Mouse (Mus musculus): ENCODE results near the gene Lcn5. TPM values are rescaled to one million over a fixed set of nuclear protein-coding genes. Genes with fewer than 3 reads are reported as not detected.

The Lcn5 gene
- polyA plus RNA-seq (2012; rRNA removed), result not detected in 2 replicates

DNA sequence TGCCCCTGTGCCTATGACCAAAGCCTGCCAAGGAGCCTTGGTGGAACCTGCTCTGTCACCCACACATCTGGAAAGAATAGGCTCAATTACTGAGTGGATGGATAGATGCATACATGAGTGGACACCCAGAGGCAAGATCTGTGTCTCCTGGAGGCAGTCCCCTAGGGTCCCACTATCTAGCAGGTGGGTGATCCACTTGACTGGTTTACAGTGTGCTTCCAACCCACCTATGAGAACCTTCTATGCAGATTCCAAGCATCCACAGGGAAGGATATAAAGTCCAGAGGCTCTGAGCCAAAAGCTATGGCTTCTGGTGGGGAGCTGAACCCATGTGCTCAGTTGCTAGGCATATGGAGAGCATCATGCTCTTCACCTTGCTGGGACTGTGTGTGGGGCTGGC is at the start of gene Lcn5:
Lcn5 (plus strand) TSS at position 301 of the 400 bp plus-strand sequence.

DNA sequence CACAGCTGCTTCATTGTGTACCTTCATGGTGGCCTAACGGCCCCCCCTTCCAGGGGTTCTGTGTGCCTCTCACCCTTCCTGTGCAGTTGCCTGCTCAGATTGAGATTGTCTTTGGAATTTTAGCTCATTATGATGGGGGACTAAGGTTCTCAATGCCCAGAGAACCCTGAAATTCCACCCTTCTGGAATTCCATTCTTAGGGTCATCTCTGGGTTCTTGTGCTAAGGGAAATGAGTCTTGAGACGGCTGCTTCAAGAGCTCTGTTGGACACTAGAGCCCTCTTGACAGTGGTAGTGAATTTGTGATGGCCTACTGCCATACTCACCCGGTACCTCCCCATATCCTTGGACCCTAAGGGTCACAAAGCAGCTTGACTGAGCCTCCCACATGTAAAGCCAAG is 40.2 kb upstream of the Lcn5 start, which contains the start of gene Ccdc183:
Ccdc183 (minus strand) TSS at position 101 of the 400 bp plus-strand sequence.

DNA sequence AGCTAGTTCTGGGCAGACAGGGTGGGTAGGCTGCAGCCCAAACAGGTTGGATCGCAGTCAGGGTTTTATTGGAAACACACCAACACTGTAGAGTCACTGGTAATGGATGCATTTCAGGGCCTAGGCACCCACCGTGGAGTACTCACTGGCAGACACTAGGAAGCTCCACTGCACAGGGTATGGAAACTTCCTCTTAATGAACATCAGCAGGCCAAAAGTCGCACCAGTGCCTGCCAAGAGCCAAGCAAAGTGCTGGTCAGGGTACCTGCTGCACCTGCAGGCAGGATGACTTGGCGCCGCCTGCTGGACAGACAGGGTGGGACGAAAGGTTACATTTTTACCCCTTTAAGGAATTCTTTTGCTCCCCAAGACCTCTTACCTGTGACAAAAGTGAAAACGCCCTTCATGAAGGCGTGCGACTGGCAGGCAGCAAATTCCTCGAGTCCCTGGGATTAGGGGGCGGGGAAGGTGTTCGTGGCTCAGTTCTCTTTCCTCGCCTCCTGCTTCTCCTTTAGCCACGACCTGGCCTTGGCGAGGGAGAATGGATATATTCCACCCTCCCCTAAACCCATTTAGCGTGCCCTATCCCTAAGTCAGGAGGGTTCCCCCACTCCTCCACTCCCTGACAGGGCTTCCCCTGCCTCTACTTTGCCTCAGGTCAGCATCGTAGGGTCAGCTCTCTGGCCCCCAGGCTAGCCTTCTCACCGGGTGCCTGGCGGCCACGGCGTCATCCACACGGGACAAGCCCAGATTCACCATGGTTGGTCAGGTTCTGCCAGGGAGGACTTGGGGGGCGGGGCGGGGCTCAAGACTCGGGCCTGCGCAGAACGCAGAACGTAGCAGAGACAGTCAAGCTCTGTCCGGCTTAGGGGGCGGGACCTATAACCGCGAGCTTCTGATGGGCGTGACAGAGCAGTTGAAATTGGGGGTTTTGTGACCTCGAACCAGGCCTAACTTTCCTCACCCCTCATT is 36.2 kb upstream of the Lcn5 start, which contains the start of gene Tmem141:
Tmem141 (minus strand) TSS at position 777 of the 972 bp plus-strand sequence.

DNA sequence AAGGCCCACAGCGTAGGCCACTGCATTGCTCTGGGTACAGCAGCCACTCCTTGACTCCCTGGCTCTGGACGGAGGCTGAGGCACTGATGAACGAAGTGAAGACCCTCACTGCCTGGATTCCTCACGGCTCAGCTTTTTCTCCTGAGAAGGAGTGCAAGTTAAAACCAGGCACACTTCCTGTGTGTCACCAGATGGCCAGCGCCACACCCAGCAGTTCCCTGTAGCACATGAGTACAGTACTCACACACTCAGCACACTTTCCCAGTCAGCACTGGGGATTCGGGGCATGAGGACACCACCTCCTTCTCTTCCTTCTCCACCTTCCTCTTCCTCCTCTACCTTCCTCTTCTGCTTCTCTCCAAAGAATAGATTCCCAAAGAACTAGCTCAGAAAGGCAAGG is 29.9 kb upstream of the Lcn5 start, which contains the start of gene Fcna:
Fcna (minus strand) TSS at position 220 of the 400 bp plus-strand sequence.

DNA sequence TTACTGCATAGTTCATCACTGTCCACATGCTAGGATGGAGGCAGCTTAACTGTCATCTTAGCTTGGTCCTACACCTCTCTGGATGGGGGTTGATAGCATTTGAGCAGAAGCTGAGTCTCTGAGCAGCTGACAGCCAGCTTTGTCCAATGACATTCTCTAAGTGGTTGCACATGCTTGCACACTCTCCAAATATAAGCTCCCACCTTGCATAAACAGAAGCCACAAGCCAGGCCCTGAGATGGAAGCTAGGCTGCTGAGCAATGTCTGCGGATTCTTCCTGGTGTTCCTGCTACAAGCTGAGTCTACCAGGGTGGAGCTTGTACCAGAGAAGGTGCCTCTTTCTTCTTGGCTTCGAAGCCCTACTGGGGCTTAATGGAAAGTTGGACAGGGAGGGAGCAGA is 4.8 kb upstream of the Lcn5 start, which contains the start of gene Lcn8:
Lcn8 (plus strand) TSS at position 219 of the 400 bp plus-strand sequence.

DNA sequence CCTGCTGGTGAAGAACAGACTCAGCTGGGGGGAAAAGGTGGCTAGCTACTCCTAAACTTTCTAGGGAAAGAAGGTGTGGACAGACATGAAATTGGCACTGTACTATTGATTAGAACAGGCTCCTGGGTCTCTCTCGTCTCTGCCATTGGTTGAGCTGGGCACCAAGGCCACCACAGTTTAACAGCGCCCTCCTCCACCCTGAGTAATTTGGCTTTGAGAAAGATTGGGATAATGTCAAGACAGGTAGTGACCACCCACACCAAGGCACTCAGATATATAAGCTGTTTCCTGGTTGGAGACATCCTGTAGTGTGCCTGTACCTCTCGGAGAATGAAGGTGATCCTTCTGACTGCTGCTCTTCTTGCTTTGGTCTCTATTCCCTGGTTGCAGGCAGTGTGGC is 18.7 kb downstream of the Lcn5 start, which contains the start of gene Lcn6:
Lcn6 (plus strand) TSS at position 301 of the 400 bp plus-strand sequence.

DNA sequence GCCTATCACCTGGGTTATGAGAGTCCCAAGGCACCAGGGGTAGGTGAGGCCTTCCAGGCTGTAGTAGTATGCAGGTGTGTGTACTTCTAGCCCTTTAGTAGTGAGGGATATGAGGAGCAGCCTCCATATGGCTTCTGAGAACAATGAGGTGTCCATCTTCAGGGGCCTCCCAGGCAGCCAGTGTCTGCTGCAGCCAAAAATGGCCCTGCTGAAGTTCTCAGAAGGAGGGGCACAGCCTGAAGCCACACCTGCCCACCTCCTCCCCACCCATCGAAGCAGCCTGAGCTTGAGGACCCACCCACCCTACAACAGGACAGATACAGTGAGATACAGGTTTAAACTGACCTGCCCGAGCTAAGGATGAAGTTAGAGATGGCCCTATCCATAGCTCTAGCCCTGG is 24.7 kb downstream of the Lcn5 start, which contains the start of gene Lcn10:
Lcn10 (plus strand) TSS at position 301 of the 400 bp plus-strand sequence.

DNA sequence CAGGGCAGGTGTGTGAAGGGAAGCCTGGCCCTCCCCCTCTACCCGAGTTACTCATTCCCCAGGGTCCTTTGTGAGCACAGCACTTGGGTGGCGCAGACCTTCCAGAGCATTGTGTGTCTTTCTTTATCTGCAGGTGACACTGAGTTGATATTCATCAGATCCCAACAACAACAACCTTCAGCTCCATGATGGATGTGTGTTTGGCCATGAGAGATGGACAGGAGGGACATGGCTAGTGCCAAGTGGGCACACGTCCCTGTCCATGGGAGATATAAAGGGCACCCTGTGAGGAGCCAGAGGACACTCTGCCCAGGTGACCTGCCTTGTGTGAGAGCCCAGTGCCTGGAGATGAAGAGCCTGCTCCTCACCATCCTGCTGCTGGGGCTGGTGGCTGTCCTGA is 42.0 kb downstream of the Lcn5 start, which contains the start of gene Obp2a:
Obp2a (plus strand) TSS at position 301 of the 400 bp plus-strand sequence.

DNA sequence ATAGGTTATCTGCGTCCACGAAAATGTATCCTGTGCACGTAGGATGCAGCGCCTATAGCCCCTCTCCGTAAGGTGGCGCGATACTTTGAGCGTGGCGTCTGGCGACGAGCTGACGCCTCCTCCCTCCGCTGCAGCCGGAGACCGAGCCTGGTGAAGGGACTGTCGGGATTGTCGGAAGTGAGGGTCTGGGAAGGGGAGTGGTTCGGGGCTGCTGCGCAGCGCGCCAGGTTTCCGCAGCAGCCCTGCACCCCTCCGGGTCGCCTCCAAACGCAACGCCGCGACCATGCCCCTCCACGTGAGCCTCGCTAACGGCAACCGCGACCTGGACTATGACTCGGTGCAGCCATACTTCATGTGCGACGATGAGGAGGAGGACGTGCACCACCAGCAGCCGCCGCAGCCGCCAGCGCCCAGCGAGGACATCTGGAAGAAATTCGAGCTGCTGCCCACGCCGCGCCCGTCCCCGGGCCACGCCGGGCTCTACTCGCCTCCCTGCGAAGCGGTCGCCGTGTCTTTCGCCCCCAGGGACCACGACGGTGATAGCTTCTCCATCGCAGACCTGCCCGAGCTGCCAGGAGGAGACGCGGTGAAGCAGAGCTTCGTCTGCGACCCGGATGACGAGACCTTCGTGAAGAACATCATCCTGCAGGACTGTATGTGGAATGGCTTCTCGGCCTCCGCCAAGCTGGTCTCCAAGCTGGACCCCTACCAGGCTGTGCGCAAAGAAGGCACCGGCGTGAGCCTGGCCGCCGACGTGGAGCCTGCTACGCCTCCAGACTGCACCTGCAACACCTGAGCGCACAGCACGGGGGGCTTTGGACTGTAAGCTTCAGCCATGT is 49.1 kb downstream of the Lcn5 start, which contains the start of gene Bmyc:
Bmyc (plus strand) TSS at position 97 of the 839 bp plus-strand sequence.

Other genes with a start within 250 kb of the Lcn5 start
- gene Fut7, start 234.7 kb upstream of the Lcn5 start, polyA plus RNA-seq (2012; rRNA removed), result 0.38 and 0.46 TPM in 2 replicates
- gene Abca2, start 229.2 kb upstream of the Lcn5 start, polyA plus RNA-seq (2012; rRNA removed), result 54.2 and 56.6 TPM in 2 replicates
- 36.3 and 57.3 TPM in 2 replicates for gene Clic3, start 201.1 kb upstream of the Lcn5 start, polyA plus RNA-seq (2012; rRNA removed)
- 87.0 and 99.6 TPM in 2 replicates for gene Paxx, start 196.9 kb upstream of the Lcn5 start, polyA plus RNA-seq (2012; rRNA removed)
- 17.0 and 20.7 TPM in 2 replicates for gene Ptgds, start 187.9 kb upstream of the Lcn5 start, polyA plus RNA-seq (2012; rRNA removed)
- gene Lcn12, start 164.0 kb upstream of the Lcn5 start, polyA plus RNA-seq (2012; rRNA removed), result not detected in 2 replicates
- gene Fbxw5, start 157.2 kb upstream of the Lcn5 start, polyA plus RNA-seq (2012; rRNA removed), result 24.5 and 26.0 TPM in 2 replicates
- 5.0 TPM in 2 replicates for gene C8g, start 156.2 kb upstream of the Lcn5 start, polyA plus RNA-seq (2012; rRNA removed)
- gene Traf2, start 111.0 kb upstream of the Lcn5 start, polyA plus RNA-seq (2012; rRNA removed), result 19.3 and 21.8 TPM in 2 replicates
- gene Edf1, start 100.1 kb upstream of the Lcn5 start, polyA plus RNA-seq (2012; rRNA removed), result 124 and 162 TPM in 2 replicates
- gene Mamdc4, start 83.1 kb upstream of the Lcn5 start, polyA plus RNA-seq (2012; rRNA removed), result 20.7 and 30.4 TPM in 2 replicates
- gene Phpt1, start 82.7 kb upstream of the Lcn5 start, polyA plus RNA-seq (2012; rRNA removed), result 73.9 and 105 TPM in 2 replicates
- gene Ajm1, start 76.2 kb upstream of the Lcn5 start, polyA plus RNA-seq (2012; rRNA removed), result 8.4 and 10.4 TPM in 2 replicates
- 123 and 169 TPM in 2 replicates for gene Rabl6, start 49.4 kb upstream of the Lcn5 start, polyA plus RNA-seq (2012; rRNA removed)
- not detected in 2 replicates for gene Ccdc183, start 40.3 kb upstream of the Lcn5 start, polyA plus RNA-seq (2012; rRNA removed)
- 22.5 and 36.2 TPM in 2 replicates for gene Tmem141, start 35.9 kb upstream of the Lcn5 start, polyA plus RNA-seq (2012; rRNA removed)
- gene Fcna, start 29.9 kb upstream of the Lcn5 start, polyA plus RNA-seq (2012; rRNA removed), result 1.2 and 1.8 TPM in 2 replicates
- not detected in 2 replicates for gene Lcn8, start 4.8 kb upstream of the Lcn5 start, polyA plus RNA-seq (2012; rRNA removed)
- not detected in 2 replicates for gene Lcn6, start 18.8 kb downstream of the Lcn5 start, polyA plus RNA-seq (2012; rRNA removed)
- not detected in 2 replicates for gene Lcn10, start 24.8 kb downstream of the Lcn5 start, polyA plus RNA-seq (2012; rRNA removed)
- gene Obp2a, start 42.1 kb downstream of the Lcn5 start, polyA plus RNA-seq (2012; rRNA removed), result not detected in 2 replicates
- 98.8 and 103 TPM in 2 replicates for gene Bmyc, start 48.8 kb downstream of the Lcn5 start, polyA plus RNA-seq (2012; rRNA removed)
- gene Obp2b, start 79.1 kb downstream of the Lcn5 start, polyA plus RNA-seq (2012; rRNA removed), result not detected in 2 replicates
- not detected in 2 replicates for gene Lcn3, start 107.6 kb downstream of the Lcn5 start, polyA plus RNA-seq (2012; rRNA removed)
- gene Lcn11, start 119.1 kb downstream of the Lcn5 start, polyA plus RNA-seq (2012; rRNA removed), result not detected in 2 replicates
- not detected in 2 replicates for gene Gm13539, start 124.3 kb downstream of the Lcn5 start, polyA plus RNA-seq (2012; rRNA removed)
- gene Glt6d1, start 157.9 kb downstream of the Lcn5 start, polyA plus RNA-seq (2012; rRNA removed), result not detected in 2 replicates
- not detected in 2 replicates for gene Lcn9, start 165.2 kb downstream of the Lcn5 start, polyA plus RNA-seq (2012; rRNA removed)
- gene Sohlh1, start 189.3 kb downstream of the Lcn5 start, polyA plus RNA-seq (2012; rRNA removed), result 4.8 and 5.7 TPM in 2 replicates
- gene Kcnt1, start 205.8 kb downstream of the Lcn5 start, polyA plus RNA-seq (2012; rRNA removed), result 57.9 and 61.4 TPM in 2 replicates

All from ovary, adult 2 months (tissue).